Mouse (Mus musculus) testis, postnatal 14 days (tissue): ENCODE measurements around the gene Adcy9.
"Not testable (repeated sequence)": the region's sequence is repeated elsewhere in the genome, so short reads cannot be mapped to it uniquely, and the experiment has no call there.

ENCODE experiments used
- DNase-seq: peaks from one replicate; pipeline ENCODE4 v3.0.0; 2021; ENCODE audit warnings: low spot score

The Adcy9 gene

GRCm38 (mm10) chr16:4381487-4381886, 38.8 kb downstream of the Adcy9 start:
- no peak for DNase-seq

DNA sequence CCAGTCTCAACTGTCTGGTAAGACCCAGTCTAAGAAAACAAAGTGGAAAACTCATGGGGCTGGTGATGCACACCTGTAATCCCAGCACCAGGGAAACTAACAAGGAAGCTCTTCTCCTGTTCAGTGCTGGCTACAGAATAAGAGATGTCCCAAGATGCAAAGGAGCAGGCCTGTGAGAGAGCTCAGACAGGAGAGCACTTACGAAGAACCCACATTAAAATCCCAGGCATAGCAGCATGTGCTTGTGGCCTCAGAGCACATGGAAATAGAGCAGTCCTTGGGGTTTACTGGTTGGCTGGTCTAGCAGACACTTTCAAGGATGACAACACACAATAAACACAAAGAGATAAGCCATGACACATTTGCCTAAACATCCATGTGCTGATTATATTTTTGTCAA, 41.5 kb downstream of the Adcy9 start:
- DNase-seq: no peak

GRCm38 (mm10) chr16:4377556-4377955, 42.7 kb downstream of the Adcy9 start:
- no peak for DNase-seq

GRCm38 (mm10) chr16:4374780-4375380, 45.4 kb downstream of the Adcy9 start:
- peak; percentile 36 for DNase-seq

- DNase-seq: no peak
These were observed 46.0 kb downstream of the Adcy9 start for GRCm38 (mm10) chr16:4374270-4374669.

GRCm38 (mm10) chr16:4371039-4371438, 49.3 kb downstream of the Adcy9 start:
- DNase-seq: no peak

GRCm38 (mm10) chr16:4370141-4370541, 50.2 kb downstream of the Adcy9 start:
- DNase-seq: peak; percentile 68

DNA sequence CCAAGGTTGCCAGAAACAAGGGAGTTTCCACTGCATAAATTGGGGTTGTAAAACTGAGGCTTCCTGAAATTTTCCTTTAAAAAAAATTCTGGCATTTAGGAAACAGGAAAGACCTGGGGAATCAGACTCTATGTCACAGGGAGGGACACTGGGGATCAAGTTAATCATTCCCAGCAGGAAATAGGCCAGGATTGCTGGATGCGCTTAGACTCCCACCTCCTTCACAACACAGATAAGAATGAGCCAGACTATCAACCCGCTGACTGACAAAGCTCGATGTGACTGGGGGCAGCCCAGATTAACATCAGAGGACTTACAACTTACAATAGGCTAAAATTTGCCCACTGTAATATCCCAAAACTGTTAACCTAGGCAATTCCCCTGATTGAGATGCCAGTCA, 52.4 kb downstream of the Adcy9 start:
- no peak for DNase-seq

DNA sequence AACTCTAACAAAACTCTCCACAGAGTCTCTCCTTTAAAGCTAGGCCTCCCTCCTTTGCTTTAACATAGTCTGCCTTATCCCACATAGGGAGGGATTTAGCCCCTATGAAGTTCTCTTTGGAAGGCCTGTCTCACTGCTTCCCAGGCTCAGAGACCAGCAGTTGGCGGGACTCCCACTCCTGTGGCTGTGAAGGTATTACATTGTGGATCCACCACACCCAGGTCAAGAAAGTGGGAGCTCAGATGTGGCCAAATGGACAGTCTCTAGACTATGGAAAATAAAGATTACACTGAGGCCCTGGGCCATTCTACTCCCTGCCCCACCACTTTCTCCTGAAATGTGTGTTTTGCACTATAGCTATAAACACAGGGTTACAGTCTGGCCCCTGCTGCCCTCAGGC, 53.0 kb downstream of the Adcy9 start:
- no peak for DNase-seq

DNA sequence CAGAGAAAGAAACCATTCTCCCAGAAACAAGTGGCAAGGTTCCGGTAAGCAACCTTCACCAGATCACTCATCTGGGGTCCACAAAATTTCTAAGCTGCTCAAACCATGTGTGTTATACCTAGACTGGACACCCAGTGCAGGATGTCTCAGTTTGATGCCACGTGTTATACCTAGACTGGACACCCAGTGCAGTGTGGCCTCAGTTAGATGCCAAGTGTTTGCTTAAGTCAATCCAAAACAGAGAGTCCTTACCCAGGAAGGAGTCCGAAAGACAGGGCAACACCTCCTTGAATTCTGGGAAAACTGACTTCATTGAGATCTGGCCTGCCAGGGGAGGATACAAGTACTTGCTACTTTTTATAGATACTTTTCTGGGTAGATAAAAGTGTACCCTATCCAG, 53.6 kb downstream of the Adcy9 start:
- DNase-seq: no peak

GRCm38 (mm10) chr16:4363341-4364116, 56.8 kb downstream of the Adcy9 start:
- no peak for DNase-seq

GRCm38 (mm10) chr16:4355260-4356043, 64.8 kb downstream of the Adcy9 start:
- DNase-seq: no peak

DNA sequence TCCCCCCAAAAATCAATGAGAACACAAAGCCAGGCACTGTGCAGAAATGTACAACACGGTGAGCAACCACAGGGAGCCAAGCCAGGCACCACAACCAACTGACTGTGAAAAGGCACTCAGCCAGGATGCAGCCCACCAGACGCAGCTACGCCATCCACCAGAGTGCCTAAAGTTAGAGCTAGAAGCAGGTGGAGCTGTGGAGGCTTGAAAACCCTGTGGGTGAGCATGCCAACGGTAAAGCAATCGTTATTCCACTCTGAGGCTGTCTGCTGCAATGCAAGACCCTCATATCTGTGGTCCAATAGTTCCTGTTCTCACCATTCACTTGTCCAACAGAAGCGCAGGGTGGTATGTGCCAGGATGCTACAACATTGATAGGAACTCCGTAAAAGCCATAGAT, 77.7 kb downstream of the Adcy9 start:
- no peak for DNase-seq

GRCm38 (mm10) chr16:4341316-4342062, 78.8 kb downstream of the Adcy9 start:
- DNase-seq: no peak

DNA sequence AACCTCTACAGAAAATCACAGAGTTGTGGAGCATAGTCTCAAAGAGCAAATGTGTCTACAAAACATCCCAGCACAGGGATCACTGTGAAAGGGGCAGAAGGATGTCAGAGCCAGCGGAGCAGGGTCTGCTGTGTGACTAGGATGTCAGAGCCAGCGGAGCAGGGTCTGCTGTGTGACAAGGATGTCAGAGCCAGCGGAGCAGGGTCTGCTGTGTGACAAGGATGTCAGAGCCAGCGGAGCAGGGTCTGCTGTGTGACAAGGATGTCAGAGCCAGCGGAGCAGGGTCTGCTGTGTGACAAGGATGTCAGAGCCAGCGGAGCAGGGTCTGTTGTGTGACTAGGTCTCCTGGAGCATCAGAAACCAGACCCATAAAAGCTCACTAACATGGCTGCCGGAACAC, 81.1 kb downstream of the Adcy9 start:
- not testable (repeated sequence) for DNase-seq

DNA sequence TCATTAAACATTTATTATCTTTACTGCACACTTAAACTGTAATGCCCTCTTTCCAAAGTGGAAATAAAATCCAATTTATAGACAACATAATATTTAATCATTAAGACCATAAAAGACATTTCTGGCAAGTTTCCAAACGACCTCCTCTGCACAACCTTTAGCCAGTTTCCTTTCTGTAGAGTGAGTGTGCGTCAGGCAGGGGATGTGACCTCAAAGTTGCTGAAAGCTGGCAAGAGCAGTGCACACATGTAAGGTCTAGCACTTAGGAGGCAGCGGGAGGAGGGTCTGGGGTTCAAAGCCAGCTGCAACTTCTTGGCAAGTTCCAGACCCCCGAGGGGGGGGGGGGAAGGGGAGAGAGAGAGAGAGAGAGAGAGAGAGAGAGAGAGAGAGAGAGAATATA, 83.0 kb downstream of the Adcy9 start:
- no peak for DNase-seq

DNA sequence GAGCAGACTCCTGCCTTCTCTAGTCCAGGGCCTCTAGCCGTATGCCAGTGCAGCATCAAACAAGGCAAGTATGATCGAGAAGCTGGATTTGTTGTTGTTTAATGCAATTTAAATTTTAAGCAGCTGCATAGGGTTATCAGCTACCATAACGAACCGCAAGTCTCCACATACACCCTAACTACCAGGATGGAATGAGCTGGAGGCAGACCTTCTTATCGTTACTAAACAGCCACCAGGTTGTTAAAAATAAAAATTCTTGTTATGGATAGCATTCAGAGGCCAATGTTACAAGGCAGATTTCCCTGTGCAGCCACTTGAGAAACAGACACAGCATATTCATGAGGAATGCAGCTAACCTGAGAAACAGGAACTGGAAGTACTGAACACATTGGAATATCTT, 86.5 kb downstream of the Adcy9 start:
- no peak for DNase-seq

GRCm38 (mm10) chr16:4333371-4333770, 86.9 kb downstream of the Adcy9 start:
- no peak for DNase-seq

GRCm38 (mm10) chr16:4327081-4327480, 93.2 kb downstream of the Adcy9 start:
- no peak for DNase-seq

- DNase-seq: no peak
These were observed 94.5 kb downstream of the Adcy9 start for GRCm38 (mm10) chr16:4325801-4326200.

DNA sequence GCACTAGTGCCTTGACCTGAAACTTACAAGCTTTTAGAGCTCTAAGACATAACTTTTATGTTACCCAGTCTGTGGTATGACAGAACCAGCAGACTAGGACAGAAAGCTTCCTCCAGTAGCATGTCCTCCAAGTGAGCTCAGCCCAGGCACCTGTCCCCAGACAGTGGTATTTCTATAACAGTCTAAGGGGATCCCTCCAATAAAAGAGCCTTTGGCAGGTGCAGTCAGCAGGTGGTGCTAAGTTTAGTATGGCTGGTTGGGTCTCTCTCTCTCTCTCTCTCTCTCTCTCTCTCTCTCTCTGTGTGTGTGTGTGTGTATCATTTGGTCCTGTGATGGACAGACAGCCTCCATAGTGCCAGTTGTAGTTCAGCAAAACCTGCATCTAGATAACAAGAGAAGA, 95.3 kb downstream of the Adcy9 start:
- no peak for DNase-seq

GRCm38 (mm10) chr16:4320856-4321255, 99.4 kb downstream of the Adcy9 start:
- DNase-seq: no peak
